Mouse (Mus musculus): ENCODE measurements around the gene 0610010K14Rik. TPM values are rescaled to one million over a fixed set of nuclear protein-coding genes. Genes with fewer than 3 reads are reported as not detected.

The 0610010K14Rik gene
- 10 to 100 TPM; 64.2 to 73.1 TPM for total RNA-seq (2021)

- intact Hi-C loops (cut with DNase I) = loop anchor here (10.0 kb wide), 1 partner anchor 97 kb away; no protein-coding TSS in a partner anchor
- DNase-seq = peak; percentile 98
Measured at GRCm38 (mm10) chr11:70237457-70238167, at the start of gene 0610010K14Rik. Gene 0610010K14Rik (minus strand): TSS chr11:70237914.

- intact Hi-C loops (cut with DNase I) = no loop called here
- DNase-seq = no peak
Measured at GRCm38 (mm10) chr11:70285686-70286085, 48.0 kb upstream of the 0610010K14Rik start.

- no peak for DNase-seq
- intact Hi-C loops (cut with DNase I) = no loop called here
Measured at GRCm38 (mm10) chr11:70284757-70285156, 47.0 kb upstream of the 0610010K14Rik start.

GRCm38 (mm10) chr11:70283666-70284065 is 46.0 kb upstream of the 0610010K14Rik start:
- DNase-seq = no peak
- intact Hi-C loops (cut with DNase I) = no loop called here

- intact Hi-C loops (cut with DNase I) = no loop called here
- no peak for DNase-seq
Measured at GRCm38 (mm10) chr11:70280441-70280840, 42.7 kb upstream of the 0610010K14Rik start.

GRCm38 (mm10) chr11:70278961-70279360 is 41.2 kb upstream of the 0610010K14Rik start:
- DNase-seq = peak; percentile 40
- intact Hi-C loops (cut with DNase I) = no loop called here

- no peak for DNase-seq
- intact Hi-C loops (cut with DNase I) = no loop called here
Measured at GRCm38 (mm10) chr11:70271641-70272040, 33.9 kb upstream of the 0610010K14Rik start.

DNA sequence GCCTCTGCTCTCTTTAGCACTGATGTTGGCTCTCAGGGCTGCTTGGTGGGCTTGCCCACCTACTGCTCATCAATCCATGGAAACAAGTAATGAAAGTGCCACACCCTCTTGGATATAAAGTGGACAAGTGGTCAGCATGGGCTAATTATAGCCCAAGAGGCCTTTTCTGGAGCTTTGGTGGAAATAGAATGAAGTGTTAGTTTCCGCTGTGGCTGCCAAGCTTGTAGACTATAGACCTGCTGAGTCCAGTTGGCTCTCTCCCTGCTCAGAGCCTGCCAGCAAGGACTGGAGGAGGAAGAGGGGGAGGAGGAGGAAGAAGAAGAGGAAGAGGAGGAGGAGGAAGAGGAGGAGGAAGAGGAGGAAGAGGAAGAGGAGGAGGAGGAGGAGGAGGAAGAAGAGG is 28.7 kb upstream of the 0610010K14Rik start:
- intact Hi-C loops (cut with DNase I) = no loop called here
- no peak for DNase-seq

DNA sequence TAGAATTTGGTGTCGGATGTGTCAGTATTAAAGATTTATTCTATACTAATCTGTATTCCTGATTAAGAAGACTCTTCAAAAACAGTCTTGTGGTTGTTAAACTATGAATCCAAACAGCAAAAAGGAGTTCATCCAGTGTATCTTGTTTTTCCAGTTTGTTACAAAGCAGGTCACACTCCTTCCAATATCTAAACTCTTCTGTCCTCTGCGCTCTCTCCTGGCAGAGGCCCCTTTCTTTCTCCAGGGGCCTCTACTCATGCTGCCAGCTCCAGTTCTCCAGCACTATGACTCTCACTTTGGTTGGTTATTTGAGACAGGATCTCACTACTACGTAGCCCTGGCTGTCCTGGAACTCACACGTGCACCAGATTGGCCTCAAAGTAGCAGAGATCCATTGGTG is 28.1 kb upstream of the 0610010K14Rik start:
- intact Hi-C loops (cut with DNase I) = no loop called here
- DNase-seq = no peak

DNA sequence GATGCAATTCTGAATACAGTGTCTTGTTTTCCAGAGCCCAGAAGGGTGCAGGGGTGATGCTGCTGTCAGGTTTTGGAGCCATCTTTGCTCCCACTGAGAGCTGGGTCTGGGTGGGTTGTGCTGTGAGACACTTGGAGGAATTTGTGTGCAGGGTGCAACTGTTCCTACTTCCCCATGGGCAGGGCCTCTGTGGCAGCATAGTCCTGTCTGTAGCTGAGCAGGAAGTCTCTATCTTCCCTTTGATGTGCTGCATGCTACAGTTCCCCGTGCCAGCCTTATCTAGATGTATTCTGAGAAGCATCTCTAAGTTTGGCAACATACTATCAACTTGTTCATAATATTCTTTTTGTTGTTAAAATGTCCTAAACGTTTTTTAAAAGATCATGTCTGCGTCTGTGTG is 27.5 kb upstream of the 0610010K14Rik start:
- DNase-seq = no peak
- intact Hi-C loops (cut with DNase I) = no loop called here

DNA sequence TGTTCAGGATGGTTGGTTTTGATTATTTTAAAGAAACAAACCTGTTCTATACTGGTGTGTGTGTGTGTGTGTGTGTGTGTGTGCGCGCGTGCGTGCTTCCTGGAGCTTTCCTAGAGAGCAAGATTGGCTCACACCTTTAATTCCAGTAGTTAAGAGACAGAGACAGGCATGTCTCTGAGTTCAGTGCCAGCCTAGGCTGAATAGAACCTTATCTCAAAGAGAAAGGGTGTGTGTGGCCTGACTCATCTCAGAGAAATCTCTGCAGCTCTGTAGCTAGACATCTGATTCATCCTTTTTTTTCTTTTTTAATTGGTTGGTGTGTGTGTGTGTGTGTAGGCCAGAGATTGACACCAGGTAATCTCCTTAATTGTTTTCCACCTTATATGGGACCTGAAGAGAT is 21.3 kb upstream of the 0610010K14Rik start:
- DNase-seq = no peak
- intact Hi-C loops (cut with DNase I) = no loop called here

- intact Hi-C loops (cut with DNase I) = no loop called here
Measured at GRCm38 (mm10) chr11:70254931-70255531, 17.3 kb upstream of the 0610010K14Rik start, which contains the start of gene Alox12. Gene Alox12 (minus strand): TSS chr11:70255353.

GRCm38 (mm10) chr11:70254337-70254736 is 16.6 kb upstream of the 0610010K14Rik start:
- intact Hi-C loops (cut with DNase I) = no loop called here
- DNase-seq = no peak

More at GRCm38 (mm10) chr11:70254931-70255531, 17.3 kb upstream of the 0610010K14Rik start, which contains the start of gene Alox12:
- peak; percentile 33 for DNase-seq

DNA sequence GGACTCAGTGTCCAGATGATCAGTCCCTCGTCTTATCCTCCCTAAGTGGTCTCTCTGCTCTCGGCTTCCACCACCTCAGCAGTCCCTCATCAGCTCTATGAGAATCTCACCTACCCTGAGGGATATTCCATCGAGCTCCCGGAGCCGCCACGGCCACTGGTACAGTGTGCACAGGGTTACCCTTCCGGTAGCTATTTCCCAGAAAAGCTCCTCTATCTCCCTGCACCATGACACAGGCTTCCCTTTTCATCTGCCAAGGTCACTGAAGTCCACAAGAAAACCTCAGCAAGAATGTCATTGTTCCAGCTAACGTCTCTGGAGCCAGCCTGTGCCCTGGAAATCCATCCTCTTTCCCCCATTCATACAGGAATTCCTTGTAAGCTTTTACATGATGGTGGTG is 14.1 kb upstream of the 0610010K14Rik start:
- intact Hi-C loops (cut with DNase I) = no loop called here
- no peak for DNase-seq

GRCm38 (mm10) chr11:70250150-70250549 is 12.4 kb upstream of the 0610010K14Rik start:
- intact Hi-C loops (cut with DNase I) = no loop called here
- no peak for DNase-seq

DNA sequence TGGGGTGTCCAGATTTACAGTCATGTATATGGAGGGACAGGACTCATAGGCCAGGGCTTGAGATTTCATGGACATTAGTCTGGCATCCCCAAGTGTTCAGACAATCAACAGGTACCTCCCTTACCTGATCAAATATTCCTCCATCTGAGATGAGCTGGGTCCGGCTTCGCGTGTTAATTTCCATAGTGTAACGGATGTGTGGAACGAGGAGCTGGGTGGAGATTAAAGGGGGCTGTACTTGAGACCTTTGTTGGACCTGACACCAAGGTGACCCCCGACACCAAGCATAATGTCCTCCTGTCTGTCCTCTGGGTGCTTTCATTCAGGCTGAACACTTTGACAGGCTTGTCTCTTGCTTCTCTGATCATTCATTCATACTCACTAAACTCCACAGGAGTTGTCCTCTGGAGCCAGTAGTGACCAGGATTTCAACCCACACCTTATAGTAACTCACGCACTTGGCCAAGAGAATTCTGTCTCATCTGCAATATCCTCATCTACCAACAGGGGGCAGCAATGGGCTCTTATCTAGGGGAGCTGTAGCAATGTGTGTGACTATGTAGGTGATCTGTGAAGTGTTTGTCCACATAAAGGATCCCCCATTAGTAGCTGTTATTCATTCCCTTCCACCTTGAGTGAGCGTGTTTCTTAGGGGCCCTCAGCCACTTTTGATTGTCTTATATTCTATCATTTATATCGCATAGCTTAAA is 9.6 kb upstream of the 0610010K14Rik start:
- intact Hi-C loops (cut with DNase I) = no loop called here
- DNase-seq = peak; percentile 69

- intact Hi-C loops (cut with DNase I) = loop anchor here (5.0 kb wide), 1 partner anchor 70 kb away; no protein-coding TSS in a partner anchor
Measured at GRCm38 (mm10) chr11:70242591-70242990, 4.9 kb upstream of the 0610010K14Rik start.

DNA sequence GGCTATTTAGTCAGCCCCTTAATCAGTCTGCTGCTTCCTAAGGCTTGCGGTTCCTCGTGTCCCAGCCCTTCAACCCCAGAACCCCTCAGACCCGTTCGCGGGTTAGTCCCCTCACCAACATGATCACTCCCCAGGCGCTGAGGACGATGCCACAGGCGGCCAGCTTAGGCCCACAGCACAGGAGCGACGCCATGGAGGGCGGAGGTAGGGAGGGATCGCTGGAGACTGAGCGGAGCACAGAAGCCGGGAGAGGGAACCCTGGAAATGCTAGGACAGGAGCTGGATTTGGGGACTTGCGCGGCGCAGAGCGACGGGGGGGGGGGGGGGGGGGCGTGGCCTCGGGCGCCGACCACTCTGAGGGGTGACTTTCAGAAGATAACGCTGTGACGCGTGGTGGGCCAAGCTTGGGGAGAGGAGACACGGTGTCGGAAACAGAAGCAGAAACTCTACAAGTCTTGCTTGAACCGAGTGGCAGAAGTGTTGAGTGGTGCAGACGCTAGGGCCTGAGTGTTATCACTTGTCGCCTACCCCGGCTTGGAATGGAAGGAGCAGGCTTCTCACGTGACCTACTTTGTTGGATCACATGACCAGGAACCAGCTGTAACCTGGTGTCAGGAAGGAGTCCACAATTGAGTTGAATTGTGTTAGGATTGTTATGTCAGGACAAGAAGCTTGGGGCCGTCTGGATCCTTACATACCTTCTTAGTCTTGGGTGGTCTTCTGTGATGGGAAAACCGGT is 2.0 kb upstream of the 0610010K14Rik start, which contains the start of the genes Gm21988 and Rnasek:
Gm21988 (minus strand) TSS at position 290 of the 739 bp plus-strand sequence.
Rnasek (minus strand) TSS at position 302 of the 739 bp plus-strand sequence.
- peak; percentile 71 for DNase-seq
- intact Hi-C loops (cut with DNase I) = loop anchor here (5.0 to 10.0 kb wide), 2 partner anchors 73 to 95 kb away; no protein-coding TSS in a partner anchor

More at GRCm38 (mm10) chr11:70242591-70242990, 4.9 kb upstream of the 0610010K14Rik start:
- no peak for DNase-seq

GRCm38 (mm10) chr11:70238591-70239440 is 1.1 kb upstream of the 0610010K14Rik start:
- intact Hi-C loops (cut with DNase I) = loop anchor here (10.0 kb wide), 1 partner anchor 96 kb away; no protein-coding TSS in a partner anchor

More at GRCm38 (mm10) chr11:70238591-70239440, 1.1 kb upstream of the 0610010K14Rik start:
- DNase-seq = no peak

All from left cerebral cortex, postnatal 4 days (tissue).